Mouse (Mus musculus) embryo, embryonic 10.5 days (tissue): ENCODE measurements around the gene Gm5751.
A peak's percentile ranks its signal among the peaks of the same experiment; 100 is the strongest.
"Not testable (repeated sequence)": the region's sequence is repeated elsewhere in the genome, so short reads cannot be mapped to it uniquely, and the experiment has no call there.

ENCODE experiments used
- DNase-seq: peaks from one replicate; pipeline ENCODE4 v3.0.0-alpha.2; 2015; ENCODE audit warnings: low spot score

Gm5751 gene

DNA sequence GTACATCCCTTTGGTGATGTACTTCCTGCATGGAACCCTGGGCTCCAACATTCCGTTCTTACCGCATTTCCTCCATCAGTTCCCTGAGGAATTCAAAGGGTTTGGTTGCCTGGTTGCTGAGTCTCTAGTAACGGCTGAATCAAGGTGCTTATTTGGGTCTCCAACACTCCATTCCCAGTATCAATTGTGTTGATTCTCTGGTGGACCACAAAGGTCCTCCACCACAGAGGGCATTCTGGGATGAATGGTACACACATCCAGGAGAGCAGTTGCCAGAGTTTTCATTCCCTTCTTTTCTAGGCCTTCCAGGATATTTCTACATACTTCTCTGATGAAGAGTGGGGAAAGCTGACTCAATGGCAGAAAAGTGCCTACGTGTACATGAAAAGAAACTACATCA is at the start of gene Gm5751:
Gene Gm5751, plus strand, starts transcription at position 301 of the 400 bp plus-strand sequence.
- not testable (repeated sequence) for DNase-seq

DNA sequence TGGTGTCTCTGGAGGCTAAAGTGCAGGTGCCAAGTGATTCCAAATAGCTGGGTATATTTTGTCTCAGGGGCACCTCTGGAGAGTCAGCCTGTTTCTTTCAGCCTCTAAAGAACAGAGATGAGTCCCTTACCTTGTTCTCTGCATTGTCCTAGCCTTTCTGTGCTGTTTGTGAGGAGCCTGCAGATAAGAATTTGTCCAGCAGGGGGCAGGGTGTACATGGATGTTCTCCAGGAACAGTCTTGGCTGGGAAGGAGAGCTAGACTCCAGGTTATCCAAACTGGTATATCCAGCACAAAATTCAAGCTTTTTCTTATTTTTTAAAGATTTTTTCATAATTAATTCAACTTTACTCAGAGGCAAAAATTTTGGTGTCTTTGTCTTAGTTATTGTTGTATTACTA is 42.0 kb upstream of the Gm5751 start:
- peak; percentile 42 for DNase-seq

GRCm38 (mm10) chrX:8843694-8844093 is 30.4 kb upstream of the Gm5751 start, which contains the start of gene Gm6592:
Gene Gm6592, plus strand, starts transcription at chrX:8843994.
- DNase-seq: no peak

GRCm38 (mm10) chrX:8852486-8852885 is 21.6 kb upstream of the Gm5751 start:
- DNase-seq: no peak

GRCm38 (mm10) chrX:8864331-8864730 is 9.7 kb upstream of the Gm5751 start:
- DNase-seq: peak; percentile 81

DNA sequence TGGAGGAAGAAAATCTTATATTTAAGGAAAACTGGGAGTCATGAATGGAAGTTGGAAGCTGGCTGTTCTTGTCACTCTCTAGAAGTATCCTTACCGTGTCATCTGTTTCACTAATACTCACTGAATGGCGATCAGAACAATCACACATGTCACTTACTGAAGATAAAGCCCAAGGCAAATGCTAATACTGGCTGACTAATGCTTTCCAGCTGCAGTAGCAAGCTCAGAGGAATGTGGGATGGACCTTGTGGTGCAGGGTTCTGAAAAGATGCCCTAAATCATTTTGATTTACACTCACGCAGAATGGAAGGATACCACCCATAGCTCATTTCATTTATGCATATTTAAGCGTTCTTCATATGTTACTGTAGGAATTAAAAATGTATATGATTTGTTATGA is 10.3 kb downstream of the Gm5751 start:
- DNase-seq: no peak

GRCm38 (mm10) chrX:8891975-8892342 is 17.9 kb downstream of the Gm5751 start:
- no peak for DNase-seq

GRCm38 (mm10) chrX:8892343-8893155 is 18.5 kb downstream of the Gm5751 start, which contains the start of gene B630019K06Rik:
Gene B630019K06Rik, plus strand, starts transcription at chrX:8892382.
- DNase-seq: peak; percentile 61

- DNase-seq: peak; percentile 30
Measured at GRCm38 (mm10) chrX:8893182-8893651, 19.2 kb downstream of the Gm5751 start.

GRCm38 (mm10) chrX:8900823-8901222 is 26.8 kb downstream of the Gm5751 start:
- no peak for DNase-seq

DNA sequence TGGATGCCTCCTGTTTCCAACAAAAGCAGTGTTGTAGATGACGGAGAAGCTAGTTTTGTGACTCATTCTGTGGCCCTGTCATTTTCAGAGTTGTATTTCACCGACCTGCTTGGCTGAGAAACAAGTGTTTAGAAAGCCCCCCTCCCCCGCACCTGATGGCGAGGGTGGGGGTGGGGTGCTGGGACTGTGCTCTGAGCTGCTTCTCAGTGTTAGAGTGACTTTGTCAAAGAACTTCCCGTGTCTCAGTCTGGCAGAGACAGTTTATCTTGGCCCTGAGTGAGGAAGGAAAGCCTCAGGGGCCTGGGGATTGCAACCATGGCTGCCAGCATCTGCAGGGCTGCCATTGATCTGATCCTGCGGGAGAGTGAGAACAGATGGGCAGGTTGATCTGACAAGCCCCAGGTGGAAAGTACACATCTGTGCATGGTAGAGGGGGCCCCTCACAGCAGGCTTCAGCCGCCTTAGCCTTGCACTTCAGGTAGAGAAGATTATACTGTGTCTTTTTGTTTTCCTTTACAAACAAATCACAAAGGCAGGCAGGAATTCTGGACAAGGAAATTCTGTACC is 27.9 kb downstream of the Gm5751 start:
- no peak for DNase-seq

GRCm38 (mm10) chrX:8921080-8921479 is 47.0 kb downstream of the Gm5751 start:
- no peak for DNase-seq

DNA sequence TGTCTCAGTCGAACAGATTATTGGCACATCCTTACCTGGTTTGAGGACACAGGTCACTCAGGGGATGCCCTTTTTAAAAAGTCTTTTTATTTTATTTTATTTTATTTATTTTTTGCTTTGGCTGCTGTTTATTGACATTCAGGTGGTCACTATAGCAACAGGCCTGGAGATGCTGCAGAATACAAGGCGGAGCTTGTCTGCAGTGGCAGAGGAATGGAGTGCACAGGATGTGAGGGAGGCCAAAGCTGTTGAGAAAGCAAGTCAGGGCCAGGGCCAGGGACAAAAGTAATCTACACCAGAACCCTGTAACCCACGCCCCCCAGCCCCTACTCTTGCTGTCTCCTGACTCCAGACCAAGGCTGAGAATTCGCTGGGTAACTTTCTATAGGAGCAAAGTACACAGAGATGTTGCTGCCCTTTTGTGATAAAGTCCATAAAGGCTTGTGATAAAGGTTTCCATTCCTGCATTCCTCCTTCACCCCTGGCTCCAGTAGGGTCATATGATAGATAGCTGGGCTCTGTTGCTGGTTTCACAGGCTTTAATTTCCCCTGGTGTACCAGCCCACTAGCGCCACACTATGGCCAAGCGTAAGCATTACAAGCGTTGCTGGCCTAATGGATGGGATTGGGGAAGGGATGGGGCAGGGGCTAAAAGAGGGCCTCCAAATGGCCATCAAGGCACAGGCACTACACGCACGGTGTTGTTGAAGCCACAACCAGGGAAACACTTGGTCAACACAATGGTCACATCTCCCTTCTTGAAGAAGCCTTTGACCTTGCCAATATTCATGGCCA is 48.0 kb downstream of the Gm5751 start:
- no peak for DNase-seq

DNA sequence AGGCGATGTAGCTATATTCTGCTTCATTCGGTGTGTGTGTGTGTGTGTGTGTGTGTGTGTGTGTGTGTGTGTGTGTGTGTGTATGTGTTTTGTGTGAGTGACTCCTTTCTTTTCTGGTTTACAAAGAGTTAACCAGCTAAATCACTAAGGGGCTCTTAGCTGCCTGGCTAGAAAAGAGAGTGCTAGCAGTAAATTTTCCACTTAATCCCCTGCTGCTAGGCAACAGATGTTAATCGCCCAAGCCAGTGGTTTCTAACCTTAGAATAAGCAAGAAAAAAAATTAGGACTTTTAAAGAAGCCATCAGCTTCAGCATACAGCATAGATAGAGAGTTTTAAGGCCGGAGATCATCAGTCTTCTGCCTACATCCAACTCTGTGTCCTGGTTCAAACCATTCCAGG is 53.3 kb downstream of the Gm5751 start:
- peak; percentile 28 for DNase-seq
